Mouse (Mus musculus): ENCODE results near the gene Atg4a. TPM values are rescaled to one million over a fixed set of nuclear protein-coding genes. Genes with fewer than 3 reads are reported as not detected.

Gene Atg4a
- total RNA-seq, 1 experiment, result 6.5 TPM

DNA sequence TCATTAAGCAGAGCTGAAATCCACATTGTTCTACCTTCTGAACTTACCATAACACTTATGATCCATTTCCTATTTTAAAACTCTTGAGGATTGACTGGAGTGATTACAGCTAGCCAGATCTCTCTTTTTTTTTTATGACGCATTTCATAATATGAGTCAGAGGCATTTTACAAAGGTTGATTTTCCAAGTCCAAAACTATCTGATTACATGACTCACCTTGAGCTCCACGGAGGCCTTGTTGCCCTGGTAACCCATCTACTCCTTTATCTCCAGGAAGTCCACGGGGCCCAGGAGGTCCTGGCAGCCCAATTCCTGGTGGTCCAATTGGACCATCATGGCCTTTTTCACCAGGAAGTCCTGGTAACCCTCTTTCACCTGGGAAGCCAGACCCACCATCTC lies 242.3 kb downstream of the Atg4a start:
- TF ChIP-seq ZNF384 (IDR thresholded peaks at IDR 0.05; ENCODE audit: low read depth, low read length) (no peak), CHD2 (IDR thresholded peaks at IDR 0.05; ENCODE audit: low read depth, low read length) (no peak), HCFC1 (IDR thresholded peaks at IDR 0.05; ENCODE audit: borderline replicate concordance, insufficient read depth, low read length) (no peak), MAFK (IDR thresholded peaks at IDR 0.05; ENCODE audit: insufficient read depth, low read depth, low read length) (no peak), ZC3H11A (IDR thresholded peaks at IDR 0.05; ENCODE audit: borderline replicate concordance, low read depth, low read length) (no peak)
- DNase-seq (ENCODE audit: low read depth, low spot score), result no peak
- H3K4me3 ChIP-seq (ENCODE audit: insufficient read depth in 1 of 2, low read depth in 1 of 2, low read length in 2 of 2, poor library complexity in 1 of 2, severe bottlenecking in 1 of 2), result no peak overlapping the region
- H3K9ac ChIP-seq (ENCODE audit: insufficient read depth, low read depth, low read length, poor library complexity, severe bottlenecking), result no peak overlapping the region
- no peaks in the 10 kb centered on the region for H3K4me1 ChIP-seq (ENCODE audit: control insufficient read depth in 2 of 2, insufficient read depth in 2 of 2, low read length in 2 of 2, poor library complexity in 1 of 2)
- no peak overlapping the region for H3K27ac ChIP-seq (ENCODE audit: insufficient read depth, low read depth, low read length, poor library complexity, severe bottlenecking)
- no peaks in the 10 kb centered on the region for H3K36me3 ChIP-seq (ENCODE audit: control insufficient read depth, insufficient read depth, low read length, poor library complexity, severe bottlenecking)
- in situ Hi-C loops (cut with MboI; ENCODE audit: low sequenced_read_pairs in 2 of 2, unreplicated experiment in 2 of 2), result no loop called here
- H3K9me3 ChIP-seq (ENCODE audit: control insufficient read depth, insufficient read depth, low read depth, low read length), result no peaks in the 10 kb centered on the region

DNA sequence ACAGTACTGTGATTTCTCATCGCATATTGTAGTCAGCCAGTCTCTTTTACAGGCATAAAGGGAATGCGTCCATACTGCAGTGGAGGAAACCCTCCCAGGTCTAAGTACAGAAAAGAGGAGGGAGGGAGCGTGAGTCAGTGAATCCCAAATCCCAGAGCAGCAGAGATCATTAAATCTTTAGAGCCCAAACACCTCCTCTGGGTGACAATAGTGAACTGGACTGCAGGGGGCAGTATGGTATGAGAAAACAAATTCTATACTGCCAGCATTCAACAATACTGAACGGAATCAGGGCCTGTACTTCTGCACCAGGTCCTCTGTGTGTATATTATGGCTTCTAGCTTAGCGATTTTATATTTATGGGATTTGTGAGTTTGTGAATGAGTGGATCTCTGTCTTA lies 256.1 kb downstream of the Atg4a start:
- in situ Hi-C loops (cut with MboI; ENCODE audit: low sequenced_read_pairs in 2 of 2, unreplicated experiment in 2 of 2), result no loop called here
- Histone ChIP-seq H3K9me3 (ENCODE audit: control insufficient read depth, insufficient read depth, low read depth, low read length) (no peaks in the 10 kb centered on the region), H3K4me1 (ENCODE audit: control insufficient read depth in 2 of 2, insufficient read depth in 2 of 2, low read length in 2 of 2, poor library complexity in 1 of 2) (no peaks in the 10 kb centered on the region)

More for the DNA sequence above, 256.1 kb downstream of the Atg4a start:
- no peak for TF ChIP-seq CHD2 (IDR thresholded peaks at IDR 0.05; ENCODE audit: low read depth, low read length)
- TF ChIP-seq HCFC1 (IDR thresholded peaks at IDR 0.05; ENCODE audit: borderline replicate concordance, insufficient read depth, low read length), result no peak
- TF ChIP-seq ZC3H11A (IDR thresholded peaks at IDR 0.05; ENCODE audit: borderline replicate concordance, low read depth, low read length), result no peak
- TF ChIP-seq ZNF384 (IDR thresholded peaks at IDR 0.05; ENCODE audit: low read depth, low read length), result no peak
- no peak for TF ChIP-seq MAFK (IDR thresholded peaks at IDR 0.05; ENCODE audit: insufficient read depth, low read depth, low read length)
- H3K27ac ChIP-seq (ENCODE audit: insufficient read depth, low read depth, low read length, poor library complexity, severe bottlenecking), result no peak overlapping the region
- no peak overlapping the region for H3K9ac ChIP-seq (ENCODE audit: insufficient read depth, low read depth, low read length, poor library complexity, severe bottlenecking)
- no peaks in the 10 kb centered on the region for H3K36me3 ChIP-seq (ENCODE audit: control insufficient read depth, insufficient read depth, low read length, poor library complexity, severe bottlenecking)
- no peak overlapping the region for H3K4me3 ChIP-seq (ENCODE audit: insufficient read depth in 1 of 2, low read depth in 1 of 2, low read length in 2 of 2, poor library complexity in 1 of 2, severe bottlenecking in 1 of 2)
- DNase-seq (ENCODE audit: low read depth, low spot score), result peak; percentile 22

Other genes starting within 250 kb of the Atg4a start
- 0.26 and 0.80 TPM in 2 replicates for gene Tex13b, start 143.5 kb upstream of the Atg4a start, total RNA-seq (2012; rRNA removed)
- gene Vsig1, start 49.3 kb upstream of the Atg4a start, total RNA-seq (2012; rRNA removed), result not detected in 2 replicates
- 12.2 and 18.9 TPM in 2 replicates for gene Psmd10, start 179 bp upstream of the Atg4a start, total RNA-seq (2012; rRNA removed)